Mouse (Mus musculus): ENCODE measurements around the gene Stk19.

GRCm38 (mm10) chr17:34799531-34799925 lies 37.2 kb downstream of the Stk19 start:
- TF ChIP-seq CTCF (IDR thresholded peaks at IDR 0.05; ENCODE audit: low read depth) (no peak), EP300 (IDR thresholded peaks at IDR 0.05; ENCODE audit: low read depth) (no peak)

All from liver, embryonic 14.5 days (tissue).